Mouse (Mus musculus) cortical plate, adult 2 months (tissue): Measurements from ENCODE around the gene Mmp19.

ENCODE experiments used
- CTCF ChIP-seq: fragments of 200-500 bp; IDR thresholded peaks from 2 replicates; pipeline ENCODE4 v1.5.1; 2011; ENCODE audit warnings: mild to moderate bottlenecking, control low read depth, low read length; ENCODE audit not compliant: insufficient read depth; ENCODE audit errors: extremely low read depth
- POLR2A ChIP-seq: fragments of 200-500 bp; IDR thresholded peaks from 2 replicates; pipeline ENCODE4 v1.6.1; 2011; ENCODE audit warnings: mild to moderate bottlenecking, low read length, control low read depth; ENCODE audit not compliant: insufficient read depth; ENCODE audit errors: extremely low read depth

DNA sequence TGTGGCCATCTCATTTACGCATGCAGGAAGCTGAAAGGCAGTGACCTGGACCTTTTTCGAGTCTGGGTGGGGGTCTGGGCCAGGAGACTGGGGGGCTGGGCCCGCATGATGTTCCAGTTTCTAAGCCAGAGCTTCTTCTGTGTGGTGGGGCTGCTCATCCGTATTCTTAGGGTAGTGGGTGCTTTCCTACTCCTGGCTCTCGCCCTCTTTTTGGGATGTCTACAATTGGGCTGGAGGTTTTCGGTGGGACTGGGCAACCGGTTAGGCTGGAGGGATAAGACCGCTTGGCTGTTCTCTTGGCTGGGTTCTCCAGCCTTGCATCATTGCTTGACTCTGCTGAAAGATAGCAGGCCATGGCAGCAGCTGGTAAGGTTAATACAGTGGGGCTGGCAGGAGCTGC lies 16.3 kb downstream of the Mmp19 start:
- no peak for TF ChIP-seq CTCF
- no peak for TF ChIP-seq POLR2A
